Mouse (Mus musculus) thymus, adult 2 months (tissue): ENCODE measurements at regions not wholly inside any gene's neighbourhood (a gene's known extent, or its start where the extent isn't known, plus 50 kb on each side); places are given as distances from the start of the nearest gene placed in this dataset.

ENCODE experiments used
- CTCF ChIP-seq: fragments of 200-500 bp; IDR thresholded peaks from 2 replicates; pipeline ENCODE4 v1.5.1; 2012; ENCODE audit warnings: mild to moderate bottlenecking, control low read depth, low read length, moderate library complexity, borderline replicate concordance; ENCODE audit not compliant: control insufficient read depth, poor library complexity, insufficient read depth; ENCODE audit errors: extremely low read depth
- POLR2A ChIP-seq: fragments of 200-500 bp; IDR thresholded peaks from 2 replicates; pipeline ENCODE4 v1.6.1; 2012; ENCODE audit warnings: mild to moderate bottlenecking, low read length, control low read depth, moderate library complexity; ENCODE audit not compliant: control insufficient read depth, poor library complexity, insufficient read depth; ENCODE audit errors: extremely low read depth

DNA sequence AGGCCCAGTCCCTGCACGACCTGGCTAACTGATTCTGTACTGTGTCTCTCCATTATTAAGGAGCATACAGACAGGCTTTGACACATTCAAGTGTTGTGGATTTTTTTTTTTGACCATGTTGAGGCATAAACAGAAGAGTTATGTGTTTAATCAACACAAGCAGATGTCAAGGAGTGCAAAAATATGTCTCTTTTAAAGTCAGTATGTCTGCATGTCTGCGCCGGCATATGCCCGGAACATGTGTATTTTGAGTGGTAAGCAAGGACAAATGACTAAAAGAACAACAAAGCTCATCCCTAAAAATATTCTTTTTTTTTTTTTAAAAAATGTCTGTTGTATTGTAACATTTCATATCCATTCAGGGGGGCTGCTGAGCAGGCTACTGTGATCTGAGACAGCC is 364.4 kb upstream of the Id4 start:
- TF ChIP-seq CTCF = no peak
- TF ChIP-seq POLR2A = no peak
